Mouse (Mus musculus) hematopoietic stem cell, adult 5-6 weeks (primary cell): Measurements from ENCODE around the gene Dab1. TPM values are rescaled to one million over a fixed set of nuclear protein-coding genes. Genes with fewer than 3 reads are reported as not detected.

Experiments used
- ATAC-seq, 2 experiments: fragments of 125-278 bp in 1 of 2; replicated peaks in 1 of 2; 2 replicates each; pipeline ENCODE4 v1.8.0; 2016 to 2017; ENCODE audit warnings: inconsistent platforms in 2 of 2, mild to moderate bottlenecking in 2 of 2, moderate number of reproducible peaks in 2 of 2, low read depth in 1 of 2, moderate TSS enrichment in 1 of 2; ENCODE audit not compliant: low FRiP score in 2 of 2, poor library complexity in 2 of 2, severe bottlenecking in 2 of 2, insufficient read depth in 1 of 2, low TSS enrichment in 1 of 2
- total RNA-seq: library from RNA; stranded (forward); fragments of 172-1452, 232-1000 nt; gene quantifications from 2 replicates; pipeline ENCODE4 v1.2.3, GENCODE M21; 2017

Dab1 gene
- total RNA-seq, 1 experiment from 2014 or later = not detected

DNA sequence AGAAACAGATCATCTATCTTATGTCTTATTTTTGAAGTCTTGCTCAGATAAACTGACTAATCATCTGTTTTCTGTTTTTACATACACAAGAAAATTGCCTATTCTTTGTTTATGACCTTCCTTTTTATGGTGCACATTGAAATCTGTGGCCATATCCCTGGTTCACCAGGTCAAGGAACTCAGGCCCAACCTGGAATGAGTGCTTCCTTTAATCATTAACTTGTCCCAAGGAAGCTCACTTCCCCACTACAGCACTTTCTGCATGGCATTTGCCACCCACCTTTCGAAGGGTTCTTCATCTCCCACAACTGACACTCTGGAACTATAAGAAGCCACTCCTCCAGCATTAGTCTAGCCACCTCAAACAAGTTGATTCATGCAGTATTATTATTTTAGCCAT is 58.0 kb downstream of the Dab1 start:
- ATAC-seq = no peak

DNA sequence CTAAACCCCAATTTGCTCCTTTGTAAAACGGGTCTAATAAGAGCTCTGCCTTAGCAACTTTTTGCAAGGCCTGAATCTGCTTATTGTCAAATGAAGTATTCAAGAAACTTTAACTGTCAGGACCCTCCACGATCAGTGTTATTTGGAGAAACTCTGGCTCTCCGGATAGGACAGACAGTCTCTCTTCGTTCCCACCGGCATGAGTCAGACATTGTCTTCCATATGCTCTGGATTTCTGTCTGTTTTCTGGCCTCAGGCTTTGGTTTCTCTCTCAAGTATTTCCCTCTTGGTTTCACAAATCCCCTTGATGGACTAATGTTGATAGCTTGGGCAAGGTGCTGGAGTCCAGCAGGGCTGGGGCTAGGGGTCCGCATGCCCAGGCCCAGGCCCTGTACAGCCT is 59.3 kb downstream of the Dab1 start:
- no peak for ATAC-seq

DNA sequence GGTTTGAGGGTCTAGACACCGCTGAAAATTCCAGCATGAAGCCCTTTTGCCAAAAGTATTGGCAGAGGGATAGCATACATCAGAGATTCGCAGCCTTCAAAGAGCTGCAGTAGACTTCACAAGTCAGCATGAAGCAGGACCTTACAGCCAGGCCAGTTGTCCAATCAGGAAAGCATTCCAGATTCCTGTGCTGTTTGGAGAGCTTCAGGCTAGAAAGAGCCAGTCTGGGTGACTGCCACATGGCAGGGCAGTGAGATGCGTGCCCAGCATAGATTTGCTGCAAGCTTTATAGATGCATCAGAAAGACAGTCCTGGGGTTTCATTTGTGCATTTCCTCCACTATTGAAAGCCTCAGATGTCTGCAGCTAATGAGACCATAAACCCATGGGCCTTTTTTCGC is 66.0 kb downstream of the Dab1 start:
- no peak for ATAC-seq

GRCm38 (mm10) chr4:103691717-103692116 is 72.6 kb downstream of the Dab1 start:
- no peak for ATAC-seq

DNA sequence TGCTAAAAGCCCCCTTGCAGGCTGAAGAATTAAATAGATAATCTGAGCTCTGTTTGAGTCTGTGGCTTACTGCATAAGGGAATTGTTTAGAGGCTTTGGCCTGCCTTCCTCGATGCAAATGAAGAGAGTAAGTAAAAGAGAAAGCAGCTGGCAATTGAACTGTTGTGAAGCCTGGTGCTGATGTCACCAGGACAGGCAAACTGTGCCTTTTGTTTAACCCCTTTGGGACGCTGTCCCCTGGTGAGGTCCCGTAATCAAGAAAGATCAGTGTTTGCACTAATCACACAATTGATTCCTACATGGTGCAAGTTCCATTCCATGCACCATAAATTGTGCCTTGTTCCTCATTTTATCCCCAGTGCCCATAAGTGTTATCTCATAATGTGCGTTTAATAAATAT is 80.6 kb downstream of the Dab1 start:
- no peak for ATAC-seq

DNA sequence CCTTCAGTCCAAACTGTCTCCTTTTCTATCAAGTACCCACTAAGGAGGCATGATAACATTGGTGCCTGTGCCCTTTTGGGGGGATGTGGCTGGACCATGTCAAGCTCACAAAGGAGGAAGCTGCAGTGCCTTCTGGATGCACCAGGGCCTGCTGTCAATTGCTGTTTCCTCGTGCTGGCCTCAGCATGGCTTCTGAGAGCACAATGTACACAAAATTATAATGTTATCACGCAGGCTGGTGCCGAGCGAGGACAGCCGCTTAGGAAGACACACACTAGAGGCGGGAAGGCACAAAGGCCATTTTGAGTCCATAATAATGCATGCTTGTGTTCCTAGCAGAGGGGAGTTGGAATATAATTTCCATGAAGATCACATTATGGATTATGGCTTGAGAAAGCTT is 81.2 kb downstream of the Dab1 start:
- no peak for ATAC-seq

- peak; percentile 39 to 42; a peak in 2 of 4 replicates for ATAC-seq
Observed at GRCm38 (mm10) chr4:103702137-103702536, 83.0 kb downstream of the Dab1 start.

DNA sequence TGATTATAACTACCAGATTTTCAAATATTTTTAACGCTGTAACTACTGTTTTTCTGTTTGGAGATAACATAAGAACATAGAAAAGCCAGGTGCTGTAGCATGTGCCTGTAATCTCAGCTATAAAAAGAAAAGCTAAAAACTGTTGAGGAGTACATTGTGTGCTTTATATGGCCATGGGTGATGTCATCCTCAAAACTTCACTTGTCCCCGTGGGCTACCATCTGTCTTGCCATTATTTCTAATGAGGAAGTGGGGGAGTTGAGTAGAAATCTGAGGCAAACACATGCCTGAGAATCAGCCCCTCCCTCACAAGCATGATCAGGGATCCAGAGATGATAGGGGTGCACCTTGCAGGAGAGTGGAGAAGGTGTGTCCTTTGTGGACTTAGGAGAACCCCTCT is 85.3 kb downstream of the Dab1 start:
- no peak for ATAC-seq

DNA sequence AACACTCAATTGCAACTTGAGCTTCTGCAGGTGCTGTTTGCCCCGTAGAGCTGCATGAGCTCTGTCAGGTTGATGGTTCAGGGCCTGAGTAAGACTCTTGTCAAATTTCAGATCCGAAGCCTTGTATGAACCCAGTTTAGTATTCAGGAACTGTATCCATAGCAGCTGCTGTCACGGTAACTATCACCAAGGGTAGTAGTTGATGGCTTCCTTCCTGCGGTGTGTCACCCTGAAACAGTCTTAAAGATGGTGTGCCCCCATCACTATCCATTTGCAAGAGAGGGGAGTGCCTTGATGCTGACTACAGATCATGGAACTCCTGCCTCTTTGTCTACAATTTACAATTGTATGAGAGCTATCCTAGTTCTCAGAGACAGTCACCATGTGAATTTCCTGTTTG is 87.3 kb downstream of the Dab1 start:
- ATAC-seq = peak; percentile 39 to 50; a peak in 3 of 4 replicates

- ATAC-seq = no peak
Observed at GRCm38 (mm10) chr4:103707140-103707539, 88.0 kb downstream of the Dab1 start.

- ATAC-seq = peak; percentile 84 to 91
Observed at GRCm38 (mm10) chr4:103711353-103711752, 92.2 kb downstream of the Dab1 start.

DNA sequence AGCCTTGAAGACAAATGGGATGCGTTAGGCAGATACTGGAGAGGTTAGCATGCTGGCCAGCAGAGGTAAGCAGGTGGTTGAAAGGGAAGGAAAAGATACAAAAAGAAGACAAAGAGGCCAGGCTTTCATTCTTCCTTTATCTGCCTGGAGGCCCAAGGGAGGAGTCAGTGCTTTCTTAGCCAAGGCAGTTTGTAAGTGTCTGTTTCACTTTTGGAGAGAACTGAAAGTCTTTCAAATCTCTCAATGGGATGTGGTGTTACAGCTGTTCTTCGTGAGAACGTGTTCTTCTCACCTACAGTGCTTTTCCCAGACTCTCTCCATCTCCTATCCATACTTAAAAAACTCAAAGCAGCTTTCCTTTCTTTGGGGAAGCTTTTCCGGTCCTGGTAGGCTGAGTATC is 94.8 kb downstream of the Dab1 start:
- no peak for ATAC-seq

- ATAC-seq = no peak
Observed at GRCm38 (mm10) chr4:103714991-103715390, 95.8 kb downstream of the Dab1 start.

DNA sequence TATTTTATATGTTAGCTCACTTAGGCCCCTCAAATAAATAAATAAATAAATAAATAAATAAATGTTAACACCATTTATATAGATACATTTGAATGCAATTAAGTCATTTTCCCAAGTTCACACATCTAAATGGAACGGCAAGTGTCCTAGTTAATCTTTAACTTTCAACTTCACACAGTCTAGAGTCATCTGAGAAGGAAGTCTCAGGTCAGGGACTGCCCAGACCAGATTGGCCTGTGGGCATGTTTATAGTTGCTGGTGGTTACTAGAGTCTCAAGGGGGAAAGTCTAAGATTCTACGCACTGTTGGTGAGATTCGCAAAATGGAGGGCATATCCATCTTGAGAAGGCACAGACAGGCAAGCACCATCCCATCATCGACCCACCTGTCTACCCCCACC is 96.4 kb downstream of the Dab1 start:
- ATAC-seq = no peak

GRCm38 (mm10) chr4:103722738-103723137 is 103.6 kb downstream of the Dab1 start:
- ATAC-seq = no peak

DNA sequence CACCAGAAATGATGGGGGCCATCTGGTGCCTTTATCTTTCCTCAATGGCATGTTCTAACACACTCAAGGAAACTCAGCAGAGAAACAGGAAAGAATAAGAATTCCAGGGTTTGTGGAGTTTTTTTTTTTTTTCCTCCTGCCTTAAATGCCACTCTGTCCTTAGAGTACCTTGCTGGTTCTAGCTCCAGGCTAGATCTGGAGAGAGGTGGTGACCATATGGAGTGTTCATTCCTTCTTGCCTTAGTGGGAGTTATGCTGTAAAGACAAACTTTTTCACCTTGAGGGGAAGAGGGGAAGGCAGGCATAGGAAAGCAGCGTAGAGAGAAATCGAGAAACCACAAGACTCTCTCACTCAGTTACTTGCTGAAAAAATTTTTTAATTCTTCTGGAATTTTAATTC is 107.3 kb downstream of the Dab1 start:
- no peak for ATAC-seq

DNA sequence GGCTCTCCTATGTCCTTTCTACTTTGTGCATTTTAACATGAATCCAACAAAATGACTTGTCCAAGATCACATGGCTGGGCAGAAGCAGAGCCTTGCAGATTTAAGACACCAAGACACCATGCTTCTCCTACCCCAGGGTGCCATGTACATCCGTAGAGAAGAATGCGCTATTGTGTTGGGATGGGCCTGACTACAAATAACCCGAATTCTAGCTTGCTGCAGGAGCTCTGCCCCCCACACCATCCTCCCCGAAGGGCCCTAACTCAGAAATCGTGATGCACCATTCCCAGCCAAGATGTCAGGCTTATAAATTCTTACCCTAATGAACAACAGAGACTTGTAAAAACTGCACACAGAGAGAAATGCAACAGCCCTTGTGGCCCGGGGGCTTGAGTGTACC is 118.0 kb downstream of the Dab1 start:
- ATAC-seq = no peak

DNA sequence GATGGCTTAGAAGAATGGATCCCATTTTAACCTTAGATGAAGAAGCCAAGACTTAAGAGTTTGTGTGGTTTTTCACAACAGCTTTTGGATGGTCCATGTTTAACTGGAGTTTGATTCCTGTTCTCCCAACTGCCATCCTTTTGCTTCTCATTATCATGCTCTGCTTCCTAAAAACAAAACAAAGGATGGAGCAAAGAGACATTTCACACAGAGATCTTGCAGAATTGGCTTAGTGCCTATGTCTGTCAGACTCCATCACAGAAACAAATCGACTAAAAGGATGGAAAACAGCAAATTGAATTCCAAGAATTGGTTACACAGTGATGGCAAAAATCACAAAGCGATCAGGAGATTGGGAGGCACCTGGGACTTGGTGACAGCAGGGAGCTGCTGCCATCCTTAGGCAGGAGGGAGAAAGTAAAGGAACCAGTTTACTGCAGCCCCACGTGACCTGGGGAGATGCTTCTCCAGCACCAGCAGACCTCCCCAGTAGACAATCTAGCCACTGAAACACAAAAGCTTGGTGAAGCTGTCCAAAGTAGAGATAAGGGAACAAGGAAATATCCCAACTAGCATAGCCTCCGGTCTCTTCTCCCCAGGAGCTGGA is 132.2 kb downstream of the Dab1 start:
- ATAC-seq = no peak

DNA sequence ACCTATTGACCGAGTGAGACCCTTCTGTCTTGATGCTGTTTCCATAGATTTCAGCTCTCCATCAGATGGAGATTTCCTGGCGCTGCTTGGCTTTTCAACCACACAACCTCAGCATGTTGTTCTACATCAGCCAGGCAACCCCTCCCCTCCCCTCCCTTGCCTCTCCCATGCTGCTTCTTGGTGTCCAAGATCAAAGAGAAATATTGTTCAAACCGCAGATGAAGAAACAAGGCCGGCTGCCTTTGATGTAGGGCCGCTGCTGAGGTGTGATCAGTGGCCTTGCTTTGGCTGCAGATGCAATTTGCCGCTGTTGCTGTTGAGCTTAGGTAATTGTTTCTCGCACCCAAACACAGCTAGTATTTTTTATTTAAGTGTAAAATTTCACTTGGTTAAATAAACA is 135.4 kb downstream of the Dab1 start:
- no peak for ATAC-seq

DNA sequence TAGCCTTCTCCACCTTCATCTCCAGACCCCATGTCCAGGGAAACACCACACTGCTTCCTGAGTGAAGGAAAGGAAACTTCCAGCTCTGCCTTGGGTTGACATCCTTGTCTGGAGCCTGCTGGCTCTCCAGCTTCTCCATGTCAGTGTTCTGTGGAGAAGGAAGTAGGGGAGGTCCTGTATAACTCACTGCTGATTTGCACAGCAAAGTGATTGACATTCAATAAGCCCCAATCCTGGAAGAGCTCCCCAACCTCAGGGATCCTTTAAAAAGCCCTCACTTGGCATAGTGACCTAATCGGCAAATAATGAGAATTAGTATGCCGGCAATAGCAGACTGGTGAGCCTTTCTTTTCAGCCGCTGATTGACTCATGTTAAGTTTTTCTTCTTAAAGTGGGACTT is 138.1 kb downstream of the Dab1 start:
- ATAC-seq = no peak
